Mouse (Mus musculus) bone marrow, adult 2 months (tissue): Measurements from ENCODE around the gene Rab34. TPM values are rescaled to one million over a fixed set of nuclear protein-coding genes. Genes with fewer than 3 reads are reported as not detected.
"Not testable (repeated sequence)": the region's sequence is repeated elsewhere in the genome, so short reads cannot be mapped to it uniquely, and the experiment has no call there.

Source experiments
- H3K27ac ChIP-seq: fragments of 200-500 bp; 2 replicates; pipeline ENCODE4 v1.5.1; 2012; ENCODE audit warnings: low read depth, mild to moderate bottlenecking, control low read depth, inconsistent platforms, low read length; ENCODE audit not compliant: control insufficient read depth, poor library complexity, insufficient read depth
- H3K4me1 ChIP-seq: fragments of 200-500 bp; 2 replicates; pipeline ENCODE4 v1.6.1; 2011; ENCODE audit warnings: low read length; ENCODE audit not compliant: control insufficient read depth, insufficient read depth
- H3K4me3 ChIP-seq: fragments of 200-500 bp; replicated peaks from 2 replicates; pipeline ENCODE3; 2011; ENCODE audit warnings: mild to moderate bottlenecking, low read depth, low read length, control low read depth; ENCODE audit not compliant: control insufficient read depth
- CTCF ChIP-seq: fragments of 200-500 bp; IDR thresholded peaks from 2 replicates; pipeline ENCODE4 v1.5.1; 2011; ENCODE audit warnings: low read length, control low read depth; ENCODE audit not compliant: control insufficient read depth, insufficient read depth
- POLR2A ChIP-seq: fragments of 200-500 bp; IDR thresholded peaks from 2 replicates; pipeline ENCODE4 v1.6.1; 2011; ENCODE audit warnings: low read depth, mild to moderate bottlenecking, control low read depth, low read length, borderline replicate concordance; ENCODE audit not compliant: control insufficient read depth
- WGBS: fragments of 180-500 bp; shearing (Covaris S2); methylation state at CpG from one replicate; pipeline ENCODE4 v1.1.7; 2018; 5-methylcytosine and 5-hydroxymethylcytosine counted together
- polyA plus RNA-seq: library from polyadenylated mRNA; stranded (reverse); fragments of >200 nt; gene quantifications from 2 replicates; pipeline ENCODE4 v1.2.4, GENCODE M21; 2011; ENCODE audit warnings: low replicate concordance; ENCODE audit not compliant: missing spikeins, insufficient read depth, insufficient read length

Gene Rab34
- polyA plus RNA-seq, 1 experiment: 8.6 TPM

DNA sequence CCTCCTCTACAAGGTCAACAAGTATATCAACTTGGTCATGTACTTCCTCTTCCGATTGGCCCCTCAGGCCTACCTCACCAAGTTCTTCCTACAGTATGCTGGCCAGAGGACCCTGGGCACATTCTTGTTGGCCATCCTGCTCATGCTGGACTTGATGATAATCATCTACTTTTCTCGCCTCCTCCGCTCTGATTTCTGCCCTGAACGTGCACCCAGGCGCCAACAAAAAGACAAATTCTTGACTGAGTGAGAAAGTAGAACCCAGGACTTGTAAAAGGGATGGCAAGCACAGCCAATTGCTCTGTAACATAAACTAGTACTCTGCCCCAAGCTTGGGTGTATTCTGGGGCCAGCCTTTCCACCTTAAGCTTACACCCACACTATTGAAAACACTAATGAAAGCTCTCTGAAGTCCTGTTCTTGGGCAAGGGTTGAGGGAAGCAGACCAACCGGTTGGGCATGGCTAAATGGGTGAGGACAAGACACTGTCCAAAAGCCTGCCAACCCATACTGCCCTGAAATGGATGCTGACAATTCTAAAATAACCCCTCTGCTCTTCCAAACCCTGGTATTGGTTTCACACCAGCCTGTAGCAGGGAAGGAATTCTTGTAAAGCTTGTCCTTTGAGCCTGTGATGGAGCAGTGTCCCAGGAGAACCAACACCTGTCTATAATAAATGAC, 8.0 kb upstream of the Rab34 start:
- Histone ChIP-seq H3K4me3 (peak overlapping the region; percentile 18), H3K27ac (no peak overlapping the region), H3K4me1 (no peaks in the 10 kb centered on the region; the same call in none of the 2 replicates)
- no peak for TF ChIP-seq CTCF
- TF ChIP-seq POLR2A: no peak
- WGBS: 75% methylated on average over 6 of the region's 6 CpGs

DNA sequence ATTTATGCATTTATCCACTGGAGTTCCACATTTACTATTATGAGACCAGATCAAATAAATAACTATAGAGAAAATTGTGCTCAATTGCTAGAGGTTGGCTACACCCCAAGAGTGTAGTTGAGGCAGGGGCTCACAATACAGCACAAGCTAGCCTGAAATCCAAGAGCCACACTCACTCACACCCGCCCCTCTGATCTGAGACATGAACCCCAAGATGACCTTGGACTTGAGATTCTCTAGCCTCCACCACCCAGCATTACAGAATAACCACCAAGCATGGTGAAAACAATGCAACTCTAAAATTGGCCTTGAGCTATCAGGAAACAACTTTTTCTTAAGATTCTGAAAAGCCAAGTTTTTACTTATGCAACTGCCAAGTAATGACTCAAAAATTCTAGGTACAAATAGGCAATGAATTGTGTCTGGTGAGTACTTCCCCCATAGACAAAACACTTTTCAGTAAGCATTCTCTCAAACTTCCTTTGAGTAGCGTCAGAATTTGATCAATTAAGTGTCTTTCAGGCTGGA, 6.3 kb upstream of the Rab34 start:
- H3K4me1 ChIP-seq: no peaks in the 10 kb centered on the region; the same call in none of the 2 replicates
- no peak overlapping the region for H3K27ac ChIP-seq
- 36% methylated on average over 2 of the region's 2 CpGs for WGBS
- H3K4me3 ChIP-seq: no peak overlapping the region
- TF ChIP-seq POLR2A (no peak), CTCF (no peak)

DNA sequence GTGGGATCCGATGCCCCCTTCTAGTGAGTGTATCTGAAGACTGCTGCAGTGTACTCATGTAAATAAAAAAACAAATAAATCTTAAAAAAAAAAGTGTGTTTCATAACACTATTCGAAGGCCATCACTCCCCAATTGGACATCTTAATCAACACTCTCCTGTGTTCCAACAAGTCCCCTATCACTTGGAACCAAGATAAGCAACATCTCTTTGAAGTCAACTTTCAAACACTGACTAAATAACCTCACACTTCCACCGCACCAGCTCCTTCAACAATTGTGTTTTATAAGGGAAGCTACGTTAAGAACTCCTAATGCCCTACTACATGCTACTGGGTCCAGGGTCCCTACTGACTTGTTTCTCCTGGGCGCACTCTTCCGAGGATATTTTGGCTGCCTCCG, 5.8 kb upstream of the Rab34 start:
- peak overlapping the region; percentile 28 for H3K4me3 ChIP-seq
- 5% methylated on average over 7 of the region's 7 CpGs for WGBS
- no peak for TF ChIP-seq CTCF
- no peak for TF ChIP-seq POLR2A
- no peaks in the 10 kb centered on the region; the same call in none of the 2 replicates for H3K4me1 ChIP-seq
- H3K27ac ChIP-seq: peak overlapping the region; percentile 88

DNA sequence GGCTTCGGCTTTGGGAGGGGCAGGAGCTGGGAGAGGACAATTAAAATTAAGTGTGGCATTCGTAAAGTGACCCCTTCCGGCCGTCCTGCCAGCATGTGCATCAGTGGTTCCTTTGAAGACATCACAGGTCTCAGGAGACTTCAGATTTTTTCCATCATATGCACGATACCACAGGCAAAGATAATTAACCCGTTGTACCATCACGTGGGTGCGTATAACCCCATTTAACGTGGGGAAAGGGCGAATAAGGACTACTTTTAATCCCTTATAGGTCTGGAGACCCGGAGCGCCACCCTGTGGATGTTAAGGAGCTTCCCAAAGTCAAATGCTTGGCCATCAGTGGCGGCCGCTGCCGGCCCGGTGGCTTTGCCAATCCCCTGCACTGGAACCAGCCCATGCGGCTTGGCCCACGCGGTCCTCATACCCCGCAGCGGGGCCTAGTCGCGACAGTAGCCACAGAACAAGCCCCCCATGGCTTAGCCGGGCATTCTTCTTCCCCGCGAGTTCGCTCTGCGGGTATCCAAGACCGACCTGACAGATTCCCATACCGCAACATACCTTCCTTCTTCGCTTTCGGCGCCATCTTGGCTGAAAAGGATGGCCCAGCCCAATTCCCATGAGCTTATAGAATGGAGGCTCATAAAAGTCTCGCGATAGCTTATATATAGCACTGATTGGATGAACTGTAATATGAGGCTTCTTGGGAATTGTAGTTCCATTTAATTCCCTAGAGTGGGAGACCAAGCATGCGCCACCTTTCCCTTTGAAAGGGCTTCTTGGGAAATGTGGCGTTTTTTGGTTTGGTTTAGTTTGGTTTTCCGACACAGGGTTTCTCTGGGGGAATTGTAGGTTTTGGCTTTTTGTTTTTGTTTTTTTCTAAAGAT, 5.0 kb upstream of the Rab34 start, which contains the start of gene Rpl23a:
TSS of gene Rpl23a (minus strand) at position 624 of the 884 bp plus-strand sequence.
- peak within 1 kb of the TSS; percentile 88 for H3K27ac ChIP-seq
- TF ChIP-seq CTCF (no peak), POLR2A (no peak; the same call in 1 of the 2 replicates)
- H3K4me3 ChIP-seq: peak within 1 kb of the TSS; percentile 97
- H3K4me1 ChIP-seq: no peaks in the 10 kb centered on the region; the same call in none of the 2 replicates
- WGBS: under 1% methylated on average over 38 of the region's 38 CpGs

DNA sequence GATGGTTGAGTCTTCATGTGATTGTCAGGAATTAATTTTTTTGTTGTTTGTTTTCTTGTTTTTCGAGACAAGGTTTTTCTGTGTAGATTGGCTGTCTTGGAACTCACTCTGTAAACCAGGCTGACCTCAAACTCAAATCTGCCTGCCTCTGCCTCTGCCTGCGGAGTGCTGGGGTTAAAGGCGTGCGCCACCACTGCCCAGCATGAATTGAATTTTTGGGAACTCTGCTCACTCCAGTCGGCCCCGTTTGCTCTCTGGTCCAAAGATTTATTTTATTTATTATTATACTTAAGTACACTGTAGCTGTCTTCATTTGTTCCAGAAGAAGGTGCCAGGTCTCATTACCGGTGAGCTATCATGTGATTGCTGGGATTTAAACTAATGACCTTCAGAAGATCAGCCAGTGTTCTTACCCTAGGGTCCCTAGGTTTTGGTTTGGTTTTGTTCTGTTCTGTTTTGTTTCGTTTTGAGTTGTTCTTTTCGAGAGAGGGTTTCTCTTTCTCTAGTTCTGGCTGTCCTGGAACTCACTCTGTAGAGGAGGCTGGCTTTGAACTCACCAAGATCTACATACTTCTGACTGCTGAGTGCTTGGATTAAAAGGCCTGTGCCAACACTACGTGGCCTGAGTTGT, 4.2 kb upstream of the Rab34 start:
- 56% methylated on average over 10 of the region's 10 CpGs for WGBS
- TF ChIP-seq CTCF: no peak
- no peak for TF ChIP-seq POLR2A
- Histone ChIP-seq H3K4me1 (no peaks in the 10 kb centered on the region; the same call in none of the 2 replicates), H3K27ac (no peak overlapping the region), H3K4me3 (no peak overlapping the region)

DNA sequence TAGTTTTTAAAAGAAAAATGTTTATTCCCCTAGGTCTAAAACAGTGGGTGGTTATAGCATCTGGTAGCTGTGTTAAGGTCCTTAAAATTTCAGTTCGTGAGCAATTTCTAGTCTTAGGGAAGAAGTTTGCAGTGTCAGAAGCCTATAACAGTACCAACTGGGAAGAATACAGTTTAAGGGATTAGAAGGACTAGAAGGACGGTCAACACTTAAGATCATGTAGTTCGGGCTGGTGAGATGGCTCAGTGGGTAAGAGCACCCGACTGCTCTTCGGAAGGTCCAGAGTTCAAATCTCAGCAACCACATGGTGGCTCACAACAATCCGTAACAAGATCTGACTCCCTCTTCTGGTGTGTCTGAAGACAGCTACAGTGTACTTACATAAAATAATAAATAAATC, 3.5 kb upstream of the Rab34 start:
- WGBS: 85% methylated on average over 6 of the region's 6 CpGs
- not testable (repeated sequence) for H3K4me1 ChIP-seq

DNA sequence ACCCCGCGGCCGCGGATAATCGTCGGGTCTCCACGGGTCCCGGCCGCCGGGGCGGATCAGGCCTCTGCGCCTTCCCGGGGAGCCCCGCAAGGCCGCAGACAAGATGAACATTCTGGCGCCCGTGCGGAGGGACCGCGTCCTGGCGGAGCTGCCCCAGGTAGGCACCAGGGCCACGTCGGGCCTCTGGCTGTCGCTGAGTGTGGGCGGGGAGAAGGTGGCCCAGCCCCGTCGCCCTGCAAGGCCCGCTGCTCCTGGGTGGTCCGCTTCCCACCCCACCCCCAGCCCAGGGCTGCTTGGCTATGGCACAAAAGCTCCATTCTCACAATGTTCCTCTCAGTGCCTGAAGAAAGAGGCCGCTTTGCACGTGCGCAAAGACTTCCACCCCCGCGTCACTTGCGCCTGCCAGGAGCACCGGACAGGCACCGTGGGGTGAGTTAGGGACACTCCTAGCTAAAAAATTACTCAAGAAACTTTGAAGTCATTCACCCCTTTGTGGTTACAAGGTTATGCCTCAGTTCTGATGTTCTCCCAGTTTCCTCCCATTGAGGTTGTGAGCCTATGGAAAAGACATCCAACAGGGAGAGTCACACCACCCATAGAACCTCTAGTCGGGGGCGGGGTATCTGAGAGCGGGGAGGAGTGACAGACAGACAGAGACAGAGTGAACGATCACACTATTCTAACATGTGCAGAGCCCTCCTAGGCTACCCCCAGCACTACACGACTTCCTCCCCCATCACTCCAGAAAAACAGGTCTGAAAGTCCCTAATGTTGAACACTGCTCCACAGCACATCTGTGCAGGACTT, 1.2 kb downstream of the Rab34 start:
- Histone ChIP-seq H3K4me3 (peak overlapping the region; percentile 4), H3K4me1 (no peaks in the 10 kb centered on the region; the same call in 1 of the 2 replicates), H3K27ac (no peak overlapping the region; the same call in 1 of the 2 replicates)
- 4% methylated on average over 42 of the region's 42 CpGs for WGBS
- TF ChIP-seq POLR2A: no peak
- TF ChIP-seq CTCF: no peak

More for the DNA sequence above, 3.5 kb upstream of the Rab34 start:
- H3K4me3 ChIP-seq, H3K27ac ChIP-seq: not testable (repeated sequence)
